Mouse (Mus musculus): ENCODE measurements at regions not wholly inside any gene's neighbourhood (a gene's known extent, or its start where the extent isn't known, plus 50 kb on each side); places are given as distances from the start of the nearest gene placed in this dataset.
"Not testable (repeated sequence)": the region's sequence is repeated elsewhere in the genome, so short reads cannot be mapped to it uniquely, and the experiment has no call there.

- DNase-seq (ENCODE audit: low read depth) = no peak
Observed at GRCm38 (mm10) chr4:4335216-4335615, 257.9 kb upstream of the Sdr16c6 start.

DNA sequence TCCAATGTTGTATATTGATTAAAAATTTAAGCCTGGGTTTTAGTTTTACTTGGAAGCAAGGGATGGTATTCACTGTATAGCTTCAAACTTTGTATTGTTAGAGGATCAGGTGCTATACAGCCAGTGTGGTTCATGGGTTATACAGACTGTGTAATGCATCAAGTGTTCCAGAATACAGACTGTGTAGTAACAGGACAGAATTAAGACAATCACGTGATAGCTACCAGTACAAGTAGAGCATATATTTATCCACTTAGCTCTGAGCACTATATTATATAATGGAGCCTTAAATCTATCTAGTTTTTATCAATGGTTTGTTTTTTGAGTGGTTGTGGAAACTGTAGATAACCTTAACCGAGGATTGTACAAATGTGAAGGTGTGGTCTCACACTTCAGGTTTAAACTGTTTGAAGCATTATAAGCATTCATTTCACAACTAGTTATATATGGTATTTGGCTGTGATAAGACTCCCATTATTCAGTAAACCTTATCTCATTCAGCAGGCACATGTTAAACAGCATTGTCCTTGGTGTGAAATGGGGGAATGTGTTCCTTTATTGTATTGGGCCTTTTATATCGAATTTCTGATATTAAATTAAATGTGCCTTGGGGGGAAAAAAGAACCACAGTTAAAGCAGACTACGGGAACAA, 256.3 kb upstream of the Sdr16c6 start:
- DNase-seq (ENCODE audit: low read depth) = no peak

DNA sequence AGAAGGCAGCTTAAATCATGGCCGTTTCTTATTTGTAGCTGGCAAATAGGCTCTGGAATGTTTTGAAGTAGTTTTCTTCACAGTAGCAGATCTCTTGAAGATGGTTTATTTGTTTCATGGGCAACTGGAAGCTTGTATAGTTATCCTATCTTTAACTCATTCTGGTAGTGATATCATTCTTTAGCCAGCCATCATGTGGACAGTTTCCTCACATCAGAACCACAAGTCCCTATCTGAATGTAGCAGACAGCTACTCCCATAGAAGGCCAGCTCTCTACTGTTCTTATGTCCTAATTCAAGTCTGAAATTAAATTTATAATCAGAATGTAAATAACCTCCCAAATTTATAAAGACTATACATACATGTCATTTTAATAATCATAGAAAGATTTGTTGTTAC, 253.8 kb upstream of the Sdr16c6 start:
- DNase-seq (ENCODE audit: low read depth) = no peak

- no peak for DNase-seq (ENCODE audit: low read depth)
Observed at GRCm38 (mm10) chr4:4315651-4316411, 238.5 kb upstream of the Sdr16c6 start.

DNA sequence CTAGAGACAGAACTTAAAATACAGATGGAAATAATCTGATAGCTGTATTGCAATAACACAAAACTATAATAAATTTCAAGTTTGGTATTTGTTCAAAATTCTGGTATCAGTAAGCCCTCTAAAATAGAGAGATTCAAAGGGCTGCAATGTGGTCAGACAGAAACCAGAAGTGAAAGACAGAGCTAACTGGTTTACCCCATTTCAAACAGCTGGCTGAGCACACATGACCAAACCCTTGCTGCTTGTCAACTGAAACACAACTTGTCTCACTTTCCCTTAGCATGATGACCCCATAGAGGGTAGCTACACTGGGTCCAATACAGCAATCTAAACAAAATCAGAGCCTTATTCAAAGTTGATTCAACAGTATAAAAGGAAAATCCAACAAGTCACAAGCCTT, 234.2 kb upstream of the Sdr16c6 start:
- no peak for DNase-seq (ENCODE audit: low read depth)

DNA sequence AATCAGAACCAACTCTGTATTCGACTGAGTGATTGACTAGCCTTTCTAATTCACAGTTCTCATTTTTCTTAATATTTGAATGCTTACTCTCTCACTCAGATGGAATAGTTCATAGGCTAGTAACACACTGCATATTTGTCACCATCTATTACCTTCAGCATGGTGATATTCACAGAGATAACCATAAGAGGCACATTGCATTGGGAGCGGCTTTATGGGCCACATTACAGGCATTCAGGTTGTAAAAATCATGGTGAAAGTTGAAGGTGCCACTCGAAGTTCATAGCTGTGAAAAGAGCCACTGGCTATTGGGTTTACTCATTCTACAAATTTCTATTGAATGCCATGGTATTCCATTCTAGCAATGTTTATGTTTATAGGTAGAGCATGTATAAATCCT, 229.6 kb upstream of the Sdr16c6 start:
- DNase-seq (ENCODE audit: low read depth) = no peak

DNA sequence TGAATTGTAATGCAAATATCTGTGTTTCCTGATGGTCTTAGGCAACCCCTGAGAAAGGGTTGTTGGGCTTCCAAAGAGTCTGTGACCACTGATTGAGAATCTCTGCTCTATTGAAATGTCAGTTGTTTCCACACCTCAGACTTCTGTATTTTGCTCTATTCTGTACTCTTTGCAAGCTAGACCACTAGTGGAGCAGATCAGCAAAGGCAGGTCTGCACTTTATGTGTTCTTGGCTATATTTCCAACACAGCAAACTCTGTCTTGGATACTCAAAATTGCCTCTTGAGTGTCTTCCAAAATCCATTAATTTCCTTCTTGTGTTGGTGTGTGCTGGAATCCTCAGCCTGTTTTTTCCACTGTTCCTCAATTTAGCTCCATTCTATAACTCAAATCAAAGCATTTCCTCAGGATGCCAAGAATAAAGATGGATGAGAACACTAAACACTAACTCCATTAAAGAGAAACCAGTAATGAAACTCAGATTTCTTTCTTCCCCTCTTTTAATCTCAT, 228.5 kb upstream of the Sdr16c6 start:
- no peak for DNase-seq (ENCODE audit: low read depth)

DNA sequence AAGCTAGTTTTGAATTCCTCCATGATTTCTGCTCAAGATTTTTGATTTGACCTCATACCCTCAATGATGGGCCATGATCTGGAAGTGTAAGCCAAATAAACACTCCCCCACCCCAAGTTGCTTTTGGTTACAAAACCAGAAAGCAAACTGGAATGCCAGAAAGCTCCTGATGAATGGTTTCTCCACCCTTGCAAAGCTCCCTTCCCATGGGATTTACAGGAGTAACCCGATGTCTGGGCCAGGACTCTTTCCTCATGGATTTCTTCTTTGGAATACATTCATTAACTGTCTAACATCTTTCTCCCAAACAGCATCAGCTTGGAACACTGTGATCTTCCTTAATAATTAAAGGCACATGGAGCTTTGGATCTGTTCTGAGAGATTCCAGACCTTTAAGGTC, 227.3 kb upstream of the Sdr16c6 start:
- DNase-seq (ENCODE audit: low read depth) = no peak

- DNase-seq (ENCODE audit: low read depth) = no peak
Observed at GRCm38 (mm10) chr4:4300189-4300879, 223.0 kb upstream of the Sdr16c6 start.

DNA sequence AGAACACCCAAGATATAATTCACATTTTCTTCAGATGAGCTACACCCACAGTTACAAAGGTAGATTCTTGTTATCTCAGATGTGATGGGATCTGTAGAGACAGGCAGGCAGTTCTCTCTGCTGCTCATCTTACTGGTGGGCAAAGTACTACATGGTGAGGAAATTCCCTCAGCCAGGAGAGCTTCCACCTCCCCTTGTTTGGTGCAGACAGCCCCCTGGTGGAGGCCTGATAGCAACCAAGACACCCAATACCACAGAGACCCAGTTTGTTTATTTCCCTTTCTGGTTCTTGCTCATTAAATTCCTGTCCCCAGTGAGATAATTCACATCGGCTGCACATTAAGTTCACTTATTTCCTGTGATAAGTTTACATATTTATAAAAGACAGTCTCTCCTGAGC, 222.3 kb upstream of the Sdr16c6 start:
- peak; percentile 26 for DNase-seq (ENCODE audit: low read depth)

DNA sequence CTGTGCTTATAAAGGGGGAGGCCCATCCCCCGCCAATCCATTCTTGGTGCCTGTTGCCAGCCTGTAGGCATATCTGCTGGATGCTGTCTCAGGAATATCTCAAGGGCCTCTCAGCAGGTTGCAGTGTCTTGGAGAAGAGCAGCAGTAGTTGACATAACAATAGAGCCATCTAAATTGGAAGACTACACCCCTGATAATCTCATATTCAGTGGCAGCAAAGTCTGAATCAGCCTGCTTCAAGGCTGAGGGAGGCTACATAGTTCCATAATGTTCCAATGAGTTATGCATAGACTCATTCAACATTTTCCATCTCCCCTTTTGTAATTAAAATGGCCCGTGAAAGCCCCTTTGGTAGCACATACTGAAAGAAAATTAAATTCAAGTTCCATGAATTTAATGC, 172.3 kb upstream of the Sdr16c6 start:
- DNase-seq (ENCODE audit: low read depth) = no peak

DNA sequence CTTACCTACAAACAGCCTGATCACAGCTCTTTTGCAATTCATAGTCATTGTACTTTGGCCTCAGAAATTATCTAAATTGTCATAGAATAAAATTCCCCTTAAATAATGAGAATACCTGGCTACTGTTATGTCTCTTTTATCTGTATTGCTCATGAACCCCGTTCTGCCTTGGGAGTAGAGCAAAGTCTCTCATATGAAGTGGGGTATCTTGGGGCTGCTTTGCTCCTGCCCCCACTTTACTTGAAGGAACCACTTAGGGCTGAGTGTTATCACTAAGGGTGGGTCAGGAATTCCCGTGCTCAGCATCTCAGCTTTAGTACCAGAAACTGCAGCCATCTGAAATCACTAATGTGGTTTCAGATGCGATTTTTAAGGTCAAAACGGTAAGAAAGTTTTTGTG, 170.3 kb upstream of the Sdr16c6 start:
- no peak for DNase-seq (ENCODE audit: low read depth)

GRCm38 (mm10) chr4:4242306-4242980, 165.1 kb upstream of the Sdr16c6 start:
- not testable (repeated sequence) for DNase-seq (ENCODE audit: low read depth)

DNA sequence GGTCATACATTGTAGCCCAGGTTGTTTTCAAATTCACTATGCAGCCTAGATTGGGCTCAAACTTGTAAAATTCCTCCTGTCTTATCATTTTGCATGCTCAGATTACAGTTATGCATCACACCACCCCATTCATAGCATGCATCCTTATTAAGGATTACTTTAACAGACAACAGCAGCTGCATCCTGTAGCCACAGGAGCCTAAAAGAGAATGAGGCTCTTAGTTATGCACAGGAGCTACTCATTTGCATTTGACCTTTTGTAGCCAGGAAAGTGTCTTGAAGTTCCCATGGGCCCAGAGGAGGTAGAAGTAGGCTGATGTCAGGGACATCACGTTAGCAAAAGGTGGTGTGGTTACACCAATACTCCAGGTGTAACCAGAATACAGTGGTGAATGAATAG, 148.9 kb upstream of the Sdr16c6 start:
- DNase-seq (ENCODE audit: low read depth) = no peak

DNA sequence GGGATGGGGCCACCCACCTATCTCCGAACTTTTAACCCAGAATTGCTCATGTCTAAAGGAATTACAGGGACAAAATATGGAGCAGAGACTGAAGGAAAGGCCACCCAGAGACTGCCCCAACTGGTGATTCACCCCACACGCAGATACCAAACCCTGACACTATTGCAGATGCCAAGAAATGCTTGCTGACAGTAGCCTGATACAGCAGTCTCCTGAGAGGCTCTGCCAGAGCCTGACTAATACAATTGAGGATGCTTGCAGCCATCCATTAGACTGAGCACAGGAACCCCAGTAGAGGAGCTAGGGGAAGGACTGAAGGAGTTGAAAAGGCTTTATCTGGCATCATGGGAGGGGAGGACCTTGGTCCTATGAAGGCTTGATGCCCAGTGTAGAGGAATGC, 142.4 kb upstream of the Sdr16c6 start:
- no peak for DNase-seq (ENCODE audit: low read depth)

DNA sequence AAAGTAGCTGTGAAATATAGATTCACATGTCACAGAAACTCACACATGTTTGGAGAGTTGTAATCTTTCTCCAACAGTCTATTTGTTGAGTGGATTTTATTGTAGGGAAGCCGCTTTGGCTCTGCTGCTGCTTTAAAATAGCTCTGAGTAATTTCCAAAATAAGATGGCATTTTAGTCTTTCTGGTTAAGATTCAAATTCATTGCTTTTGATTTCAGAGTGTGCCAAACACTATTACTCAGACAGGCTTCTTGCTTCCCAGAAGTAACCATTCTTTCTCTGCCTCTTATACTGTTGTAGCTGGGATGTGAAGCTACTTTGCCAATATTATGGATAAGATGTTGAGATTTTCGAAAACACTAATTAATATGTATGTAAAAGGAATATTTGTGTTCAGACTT, 134.6 kb upstream of the Sdr16c6 start:
- DNase-seq (ENCODE audit: low read depth) = no peak

DNA sequence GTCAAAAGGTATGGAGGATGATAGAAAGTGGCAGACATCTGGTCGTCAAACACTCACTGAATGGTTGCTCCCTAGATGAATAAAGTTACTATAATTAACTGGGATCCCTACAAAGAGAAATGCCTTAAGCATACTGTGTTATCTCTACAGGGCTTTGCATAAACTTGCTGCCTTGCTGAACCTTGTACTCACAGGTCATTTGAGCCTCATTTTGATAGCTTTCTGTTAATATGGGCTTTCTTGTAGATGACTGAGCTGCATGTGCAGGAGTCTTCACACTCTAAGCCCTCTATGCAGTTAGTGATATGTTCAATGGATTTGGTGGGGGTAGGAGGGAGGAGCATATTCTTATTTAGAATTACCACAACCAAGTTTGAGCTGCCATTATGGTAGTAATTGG, 127.8 kb upstream of the Sdr16c6 start:
- DNase-seq (ENCODE audit: low read depth) = no peak

GRCm38 (mm10) chr4:4199309-4199708, 122.0 kb upstream of the Sdr16c6 start:
- no peak for DNase-seq (ENCODE audit: low read depth)

DNA sequence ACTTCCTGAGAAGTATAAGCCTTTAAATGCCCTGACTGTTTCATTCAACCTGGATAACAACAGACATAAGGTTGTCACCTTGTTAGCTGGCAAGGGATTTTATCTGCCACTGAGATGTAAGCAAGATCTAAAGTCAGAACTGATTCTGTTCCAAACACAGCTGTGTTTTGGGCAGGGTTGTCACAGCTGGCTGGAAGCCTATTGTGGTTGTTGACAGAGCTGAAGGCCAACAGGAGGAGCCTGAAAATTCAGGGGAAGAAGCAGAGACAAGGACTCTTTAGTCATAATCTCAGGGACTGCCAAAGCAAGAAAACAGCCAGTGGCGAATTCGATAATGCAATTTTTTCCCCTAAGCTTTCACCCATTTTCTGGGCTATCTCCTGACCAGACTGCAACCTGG, 118.5 kb upstream of the Sdr16c6 start:
- no peak for DNase-seq (ENCODE audit: low read depth)

GRCm38 (mm10) chr4:4195250-4195649, 117.9 kb upstream of the Sdr16c6 start:
- no peak for DNase-seq (ENCODE audit: low read depth)
